Mouse (Mus musculus) spleen, adult 2 months (tissue): Measurements from ENCODE around the gene Tubb4b.

Source experiments
- CTCF ChIP-seq: fragments of 200-500 bp; IDR thresholded peaks from 2 replicates; pipeline ENCODE4 v1.5.1; 2011; ENCODE audit warnings: mild to moderate bottlenecking, inconsistent platforms; ENCODE audit not compliant: insufficient read depth, insufficient read length, insufficient replicate concordance; ENCODE audit errors: extremely low read depth
- POLR2A ChIP-seq: fragments of 200-500 bp; IDR thresholded peaks from 2 replicates; pipeline ENCODE4 v1.6.1; 2011; ENCODE audit warnings: low read depth, low read length, inconsistent platforms

GRCm38 (mm10) chr2:25242101-25242506, 17.6 kb upstream of the Tubb4b start, which contains the start of the genes Rnf208 and Cysrt1:
- TF ChIP-seq POLR2A (no peak), CTCF (no peak)
